Comparison of ENCODE assay signal across 8 mouse cellular contexts in the genomic region with DNA sequence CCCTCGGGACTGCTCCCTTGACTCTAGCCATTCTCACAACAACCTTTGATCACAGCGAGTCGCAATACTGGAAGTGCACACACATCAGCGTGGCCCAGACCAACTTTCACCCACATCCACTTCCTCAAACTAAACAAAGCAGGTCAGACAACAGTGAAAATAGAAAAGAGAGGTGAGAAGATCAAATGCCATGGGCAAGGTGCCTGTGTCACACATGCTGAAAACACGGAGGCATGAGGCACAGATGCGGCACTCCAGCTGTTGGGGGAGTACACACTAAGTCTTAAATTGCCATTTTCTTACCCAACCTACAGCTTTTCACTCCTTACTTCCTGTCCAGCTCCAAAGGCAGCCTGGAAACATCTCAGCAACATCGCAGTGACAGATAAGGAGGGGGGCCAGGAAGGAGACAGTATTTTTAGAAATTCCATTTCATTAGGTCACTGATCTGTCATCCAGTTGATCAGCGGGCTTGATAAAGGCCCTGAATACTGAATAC.
DNase-seq lines count a peak whose midpoint lies in the region; ATAC-seq lines count a peak whose summit lies in the region.

No protein-coding gene starts in this region.

- H3K4me3 ChIP-seq in liver, embryonic 15.5 days (replicated peaks), result no peak overlapping the region
- H3K4me3 ChIP-seq in embryonic facial prominence, embryonic 10.5 days, result no peak overlapping the region

- H3K9me3 ChIP-seq in liver, embryonic 15.5 days (replicated peaks), result no peaks in the 10 kb centered on the region
- no peaks in the 10 kb centered on the region for H3K9me3 ChIP-seq in embryonic facial prominence, embryonic 10.5 days

- peak overlapping the region; percentile 18; the same call in 1 of the 2 replicates for H3K4me2 ChIP-seq in liver, embryonic 15.5 days

- H3K9ac ChIP-seq in liver, embryonic 15.5 days, result peak overlapping the region; percentile 2; the same call in 1 of the 2 replicates

- H3K27me3 ChIP-seq in liver, embryonic 15.5 days, result no peaks in the 10 kb centered on the region
- no peaks in the 10 kb centered on the region for H3K27me3 ChIP-seq in embryonic facial prominence, embryonic 10.5 days (replicated peaks; ENCODE audit: low read depth, poor library complexity, severe bottlenecking)

- 0 out of 2 replicates have a peak, but pooled peaks cover 8% of the 10 kb centered on the region for H3K36me3 ChIP-seq in liver, embryonic 15.5 days (replicated peaks)
- no peaks in the 10 kb centered on the region for H3K36me3 ChIP-seq in embryonic facial prominence, embryonic 10.5 days (replicated peaks)

- ATAC-seq in hematopoietic stem cell, adult 5-6 weeks (replicated peaks in 1 of 2; ENCODE audit: insufficient read depth in 1 of 2, low FRiP score in 2 of 2, low TSS enrichment in 1 of 2, low read depth in 1 of 2, poor library complexity in 2 of 2, severe bottlenecking in 2 of 2), result peak; percentile 68 to 74
- ATAC-seq in liver, embryonic 15.5 days (ENCODE audit: insufficient read depth), result peak; percentile 40; the same call in 1 of the 2 replicates

- DNase-seq in lung, adult 18-20 months, result peak; percentile 55 to 67
- no peak for DNase-seq in lung, postnatal 14 days
- peak; percentile 73 for DNase-seq in thymus, postnatal 0 days (ENCODE audit: low spot score)
- no peak for DNase-seq in embryonic facial prominence, embryonic 10.5 days (ENCODE audit: low spot score)
- no peak for DNase-seq in right cerebral cortex, postnatal 4 days
- no peak for DNase-seq in cerebellum, postnatal 14 days

- WGBS in liver, embryonic 15.5 days (ENCODE audit: insufficient replicate concordance), result 16% methylated on average over 8 of the region's 8 CpGs
- WGBS in embryonic facial prominence, embryonic 10.5 days, result 84% methylated on average over 8 of the region's 8 CpGs

- H3K27ac ChIP-seq in liver, embryonic 15.5 days (replicated peaks), result peak overlapping the region; percentile 75
- H3K27ac ChIP-seq in embryonic facial prominence, embryonic 10.5 days (replicated peaks), result no peak overlapping the region

- peaks cover 71% of the 10 kb centered on the region for H3K4me1 ChIP-seq in liver, embryonic 15.5 days (replicated peaks)
- H3K4me1 ChIP-seq in embryonic facial prominence, embryonic 10.5 days, result peaks cover 9% of the 10 kb centered on the region

Comparison
In these comparisons a context has a peak if more than half of its experiments do, and no peak if none do; other contexts are left out.
1. DNase-seq: peak in lung, adult 18-20 months (2 of 2) and thymus, postnatal 0 days (single experiment); none in lung, postnatal 14 days (single experiment), embryonic facial prominence, embryonic 10.5 days (single experiment), right cerebral cortex, postnatal 4 days (single experiment) and cerebellum, postnatal 14 days (0 of 2).